Mouse (Mus musculus): ENCODE measurements around the gene Abcc5. TPM values are rescaled to one million over a fixed set of nuclear protein-coding genes. Genes with fewer than 3 reads are reported as not detected.
"Not testable (repeated sequence)": the region's sequence is repeated elsewhere in the genome, so short reads cannot be mapped to it uniquely, and the experiment has no call there.

Gene Abcc5
- 67.0 and 76.2 TPM in 2 replicates for polyA plus RNA-seq (2015; fragmentation: Nextera tagmentation; extraction: Ambion mirVana)

DNA sequence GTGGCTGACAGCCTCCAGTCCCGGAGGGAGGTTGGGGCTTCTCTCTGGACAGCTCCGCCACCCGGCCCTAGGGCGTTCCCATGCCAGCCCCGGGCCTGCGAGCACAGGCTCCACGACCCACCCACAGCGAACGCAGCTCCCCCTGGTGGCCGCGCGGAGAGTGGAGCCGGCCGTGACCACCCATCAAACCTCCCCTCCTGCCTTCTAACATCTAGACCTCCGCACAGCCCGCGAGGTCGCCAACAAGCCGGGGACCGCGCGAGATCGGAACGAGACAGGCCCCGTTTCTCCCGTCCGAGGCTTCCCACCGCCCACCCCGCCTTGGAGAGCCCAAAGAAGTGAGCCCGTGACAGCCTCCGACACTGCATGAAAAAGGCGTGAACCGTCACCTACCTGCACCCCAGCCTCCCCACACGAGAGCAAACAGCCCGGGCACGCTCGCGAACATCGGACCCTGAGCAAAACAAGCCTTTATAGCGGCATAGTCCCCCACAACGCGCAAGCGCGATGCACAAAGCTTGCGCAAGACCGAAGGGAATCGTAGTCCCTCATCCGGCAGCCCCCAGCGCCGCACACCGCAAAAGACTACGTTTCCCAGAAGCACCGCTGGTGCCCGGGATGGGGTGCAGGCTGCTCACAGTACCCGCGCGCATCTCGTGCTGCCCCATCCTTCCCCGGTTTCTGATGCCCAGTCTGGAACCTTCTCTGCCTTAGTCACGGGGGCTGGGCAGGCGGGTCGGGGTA, at the start of gene Abcc5:
TSS of gene Abcc5 (minus strand) at position 540 of the 744 bp plus-strand sequence.
- under 1% methylated on average over 62 of the region's 62 CpGs for WGBS
- Histone ChIP-seq H3K9me3 (no peaks in the 10 kb centered on the region), H3K4me3 (peak within 1 kb of the TSS; percentile 86), H3K9ac (peak within 1 kb of the TSS; percentile 75), H3K27ac (peak within 1 kb of the TSS; percentile 90), H3K27me3 (no peaks in the 10 kb centered on the region), H3K36me3 (peaks cover 12% of the 10 kb centered on the region), H3K4me2 (peak within 1 kb of the TSS; percentile 74), H3K4me1 (peaks cover 15% of the 10 kb centered on the region)
- ATAC-seq (ENCODE audit: insufficient number of reproducible peaks, low FRiP score, low TSS enrichment, low read depth) = peak; percentile 98

DNA sequence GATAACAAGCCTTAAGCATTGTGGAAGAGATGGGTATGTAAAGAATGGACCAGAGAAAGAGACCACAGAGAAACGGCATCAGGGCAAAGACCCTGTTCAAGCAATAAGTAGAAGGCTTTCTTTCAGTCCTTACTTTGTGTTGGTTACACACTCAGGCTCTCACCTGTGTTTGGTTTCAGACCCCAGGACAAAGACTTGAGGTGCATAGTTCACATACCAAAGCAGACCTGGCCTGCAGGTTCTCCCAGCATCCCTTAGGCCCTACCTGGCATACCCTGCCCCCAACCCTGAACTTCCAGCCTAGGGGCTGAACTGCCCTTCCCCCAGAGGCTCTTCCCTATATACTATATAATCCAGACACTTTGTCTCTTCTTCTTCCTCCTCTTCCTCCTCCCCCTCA, 49.1 kb upstream of the Abcc5 start:
- no peak for ATAC-seq (ENCODE audit: insufficient number of reproducible peaks, low FRiP score, low TSS enrichment, low read depth)
- H3K4me3 ChIP-seq = no peak overlapping the region
- H3K4me1 ChIP-seq = peaks cover 4% of the 10 kb centered on the region; the same call in 1 of the 2 replicates
- no peak overlapping the region for H3K27ac ChIP-seq
- no peak overlapping the region for H3K4me2 ChIP-seq
- 86% methylated on average over 1 of the region's 1 CpGs for WGBS
- H3K9ac ChIP-seq = no peak overlapping the region
- no peaks in the 10 kb centered on the region for H3K27me3 ChIP-seq
- no peaks in the 10 kb centered on the region for H3K9me3 ChIP-seq
- H3K36me3 ChIP-seq = no peaks in the 10 kb centered on the region

DNA sequence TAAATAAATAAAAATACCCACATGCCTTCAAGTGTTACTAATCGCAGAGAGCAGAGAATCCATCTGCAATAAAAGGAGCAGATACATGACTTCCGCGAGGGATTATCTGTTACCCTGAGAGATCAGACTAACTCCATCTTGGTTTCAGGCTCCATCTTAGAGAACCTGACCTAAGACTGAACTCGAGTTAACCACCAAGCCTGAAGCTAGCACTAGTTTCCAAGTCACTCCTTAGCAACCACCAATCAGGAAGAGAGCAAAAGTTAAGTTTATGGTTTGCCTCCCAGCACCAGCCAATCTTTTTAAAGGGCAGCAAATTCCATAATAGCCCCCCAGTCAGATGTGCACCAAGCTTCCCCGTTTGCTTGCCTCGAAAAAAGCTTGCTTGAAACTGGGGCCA, 48.6 kb upstream of the Abcc5 start:
- Histone ChIP-seq H3K9ac (no peak overlapping the region), H3K4me2 (no peak overlapping the region), H3K36me3 (no peaks in the 10 kb centered on the region), H3K9me3 (no peaks in the 10 kb centered on the region), H3K27ac (no peak overlapping the region), H3K4me1 (peaks cover 4% of the 10 kb centered on the region; the same call in 1 of the 2 replicates), H3K27me3 (no peaks in the 10 kb centered on the region), H3K4me3 (no peak overlapping the region)
- 74% methylated on average over 6 of the region's 6 CpGs for WGBS
- no peak for ATAC-seq (ENCODE audit: insufficient number of reproducible peaks, low FRiP score, low TSS enrichment, low read depth)

DNA sequence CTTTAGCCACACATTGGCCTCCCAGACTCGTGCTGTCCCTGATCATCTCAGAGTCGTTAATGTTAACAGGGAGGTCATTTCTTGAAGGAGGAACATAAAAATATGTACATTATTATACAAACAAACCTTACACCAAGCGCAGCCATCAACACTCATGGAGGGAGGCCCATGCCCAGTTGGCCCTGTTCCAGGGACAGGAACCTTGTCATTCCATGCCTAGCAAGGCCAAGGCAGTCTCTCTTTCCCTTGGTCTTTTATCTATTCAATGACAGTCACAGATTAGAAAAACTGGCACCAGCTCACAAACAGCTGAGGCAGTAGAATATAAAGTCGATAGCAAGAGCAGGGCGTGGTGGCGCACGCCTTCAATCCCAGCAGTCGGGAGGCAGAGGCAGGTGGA, 48.0 kb upstream of the Abcc5 start:
- Histone ChIP-seq H3K4me2 (no peak overlapping the region), H3K4me3 (no peak overlapping the region), H3K27me3 (no peaks in the 10 kb centered on the region), H3K36me3 (no peaks in the 10 kb centered on the region), H3K9ac (no peak overlapping the region), H3K4me1 (peaks cover 4% of the 10 kb centered on the region; the same call in 1 of the 2 replicates), H3K9me3 (no peaks in the 10 kb centered on the region), H3K27ac (no peak overlapping the region)
- no peak for ATAC-seq (ENCODE audit: insufficient number of reproducible peaks, low FRiP score, low TSS enrichment, low read depth)
- WGBS = 89% methylated on average over 8 of the region's 8 CpGs

DNA sequence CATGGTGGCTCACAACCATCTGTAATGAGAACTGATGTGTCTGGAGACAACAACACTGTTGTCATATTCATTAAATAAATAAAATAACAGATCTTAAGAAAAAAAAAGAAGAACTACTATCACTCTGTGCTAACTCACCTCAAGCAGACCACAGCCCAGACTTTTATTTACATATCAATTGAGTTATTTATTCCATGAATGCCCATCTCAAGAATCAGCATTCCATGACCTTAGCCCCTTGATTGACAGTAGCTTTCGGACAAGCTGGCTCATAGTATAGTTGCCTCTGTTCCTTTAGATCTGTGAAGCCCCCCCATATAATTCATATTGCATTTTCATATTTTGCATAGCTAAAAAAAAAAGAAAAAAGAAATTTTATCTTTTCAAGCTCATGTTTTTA, 47.6 kb upstream of the Abcc5 start:
- 90% methylated on average over 1 of the region's 1 CpGs for WGBS
- Histone ChIP-seq H3K36me3 (no peaks in the 10 kb centered on the region), H3K9me3 (no peaks in the 10 kb centered on the region), H3K4me3 (no peak overlapping the region), H3K27ac (no peak overlapping the region), H3K9ac (no peak overlapping the region), H3K4me1 (peaks cover 4% of the 10 kb centered on the region; the same call in 1 of the 2 replicates), H3K27me3 (no peaks in the 10 kb centered on the region), H3K4me2 (no peak overlapping the region)
- no peak for ATAC-seq (ENCODE audit: insufficient number of reproducible peaks, low FRiP score, low TSS enrichment, low read depth)

DNA sequence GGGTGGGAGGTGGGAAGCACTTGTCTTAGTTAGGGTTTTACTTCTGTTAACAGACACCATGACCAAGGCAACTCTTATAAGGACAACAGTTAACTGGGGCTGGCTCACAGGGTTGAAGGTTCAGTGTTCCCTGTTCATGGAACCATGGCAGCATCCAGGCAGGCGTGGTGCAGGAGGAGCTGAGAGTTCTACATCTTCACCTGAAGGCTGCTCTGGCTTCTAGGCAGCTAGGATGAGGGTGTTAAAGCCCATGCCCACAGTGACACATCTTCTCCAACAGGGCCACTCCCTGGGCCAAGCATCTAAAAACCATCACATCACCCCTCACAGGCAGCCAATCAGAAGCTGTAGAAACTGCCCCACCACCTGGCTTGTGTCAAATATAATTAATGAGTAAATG, 45.5 kb upstream of the Abcc5 start:
- 70% methylated on average over 1 of the region's 1 CpGs for WGBS
- no peak overlapping the region for H3K9ac ChIP-seq
- ATAC-seq (ENCODE audit: insufficient number of reproducible peaks, low FRiP score, low TSS enrichment, low read depth) = no peak

DNA sequence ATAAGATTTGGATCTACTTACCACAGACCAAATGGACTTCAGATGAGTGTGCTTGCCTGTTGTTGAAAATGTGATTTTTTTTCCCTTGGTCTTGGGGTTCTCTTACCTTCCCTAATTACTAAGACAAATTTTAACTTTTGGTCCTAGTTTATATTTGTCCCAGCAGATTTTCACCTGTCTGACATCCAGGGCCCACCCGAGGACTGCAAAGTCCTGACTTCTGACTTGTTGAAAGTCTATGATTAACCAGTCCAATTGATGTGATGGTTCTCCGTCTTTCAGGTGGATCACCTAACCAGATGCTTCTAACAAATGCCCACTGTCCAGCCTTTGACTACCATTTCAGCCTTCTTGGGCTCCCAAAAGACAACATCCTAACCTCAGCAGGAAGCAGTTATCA, 44.8 kb upstream of the Abcc5 start:
- Histone ChIP-seq H3K9me3 (no peaks in the 10 kb centered on the region), H3K4me1 (no peaks in the 10 kb centered on the region), H3K36me3 (no peaks in the 10 kb centered on the region), H3K27ac (no peak overlapping the region), H3K4me3 (no peak overlapping the region), H3K27me3 (no peaks in the 10 kb centered on the region), H3K9ac (no peak overlapping the region), H3K4me2 (no peak overlapping the region)
- WGBS = 89% methylated on average over 2 of the region's 2 CpGs
- no peak for ATAC-seq (ENCODE audit: insufficient number of reproducible peaks, low FRiP score, low TSS enrichment, low read depth)

More for the DNA sequence above, 45.5 kb upstream of the Abcc5 start:
- H3K36me3 ChIP-seq = no peaks in the 10 kb centered on the region
- H3K4me2 ChIP-seq = no peak overlapping the region
- H3K4me3 ChIP-seq = no peak overlapping the region
- H3K27ac ChIP-seq = no peak overlapping the region
- H3K9me3 ChIP-seq = no peaks in the 10 kb centered on the region
- H3K4me1 ChIP-seq = no peaks in the 10 kb centered on the region
- H3K27me3 ChIP-seq = no peaks in the 10 kb centered on the region

DNA sequence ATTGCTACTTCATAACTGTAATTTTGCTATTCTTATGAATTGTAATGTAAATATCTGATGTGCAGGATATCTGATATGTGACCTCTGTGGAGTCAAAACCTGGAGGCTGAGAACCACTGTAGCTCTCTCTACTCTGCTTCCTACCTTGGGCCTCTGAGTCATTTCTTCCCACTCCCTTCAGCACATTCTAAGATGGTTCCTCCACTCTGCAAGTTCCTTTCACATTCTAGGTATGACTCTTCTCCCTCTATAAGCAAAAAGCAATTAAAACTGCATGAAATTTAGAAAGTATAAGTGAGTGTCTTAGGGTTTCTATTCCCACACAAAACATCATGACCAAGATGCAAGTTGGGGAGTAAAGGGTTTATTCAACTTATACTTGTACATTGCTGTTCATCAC, 38.5 kb upstream of the Abcc5 start:
- no peaks in the 10 kb centered on the region for H3K27me3 ChIP-seq
- H3K36me3 ChIP-seq = no peaks in the 10 kb centered on the region
- no peaks in the 10 kb centered on the region for H3K4me1 ChIP-seq
- no peak overlapping the region for H3K9ac ChIP-seq
- H3K27ac ChIP-seq = no peak overlapping the region
- no peak overlapping the region for H3K4me3 ChIP-seq
- no peak for ATAC-seq (ENCODE audit: insufficient number of reproducible peaks, low FRiP score, low TSS enrichment, low read depth)
- H3K9me3 ChIP-seq = no peaks in the 10 kb centered on the region
- H3K4me2 ChIP-seq = no peak overlapping the region

DNA sequence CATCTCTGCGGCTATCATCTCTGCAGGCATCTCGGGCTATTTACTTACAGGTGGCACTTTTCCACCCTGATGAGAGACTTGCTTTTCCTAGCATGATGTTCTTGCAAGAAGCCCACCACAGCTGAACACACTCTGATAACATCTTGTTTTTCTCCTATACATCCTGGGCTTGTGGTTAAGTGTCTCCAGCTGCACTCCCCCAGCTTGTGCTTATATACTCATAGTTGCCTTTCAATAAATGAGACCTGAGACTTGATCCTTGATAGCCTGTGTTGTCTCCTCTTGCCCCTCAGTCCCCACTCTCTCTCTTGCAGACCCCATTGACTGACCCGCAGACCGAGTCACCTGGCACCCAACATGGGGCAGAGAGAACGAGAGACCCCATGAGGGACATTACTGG, 32.5 kb upstream of the Abcc5 start:
- not testable (repeated sequence) for H3K4me2 ChIP-seq; H3K4me1 ChIP-seq; H3K27ac ChIP-seq; H3K9ac ChIP-seq; H3K27me3 ChIP-seq; ATAC-seq (ENCODE audit: insufficient number of reproducible peaks, low FRiP score, low TSS enrichment, low read depth); H3K4me3 ChIP-seq; H3K9me3 ChIP-seq; H3K36me3 ChIP-seq
- WGBS = 86% methylated on average over 5 of the region's 5 CpGs

DNA sequence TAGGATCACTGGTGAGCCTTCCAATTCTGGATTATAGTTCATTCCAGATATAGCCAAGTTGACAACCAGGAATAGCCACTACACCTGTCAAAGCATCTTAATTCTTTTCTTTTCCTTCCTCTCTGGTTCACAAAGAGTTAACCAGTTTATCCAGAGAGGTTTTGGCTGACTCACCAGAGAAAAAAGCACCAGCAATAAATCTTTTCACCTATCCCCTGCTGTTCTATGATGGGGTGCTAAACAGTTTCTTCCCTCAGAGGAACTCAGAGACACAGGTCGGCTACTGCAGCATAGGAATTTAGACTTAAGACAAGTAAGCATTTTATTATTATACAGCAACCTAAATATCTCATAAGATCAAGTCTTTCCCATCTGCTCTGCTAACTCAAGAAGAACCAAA, 29.9 kb upstream of the Abcc5 start:
- WGBS = 0% methylated on average over 1 of the region's 1 CpGs
- no peak overlapping the region for H3K9ac ChIP-seq
- no peak overlapping the region for H3K27ac ChIP-seq
- H3K4me1 ChIP-seq = no peaks in the 10 kb centered on the region
- no peaks in the 10 kb centered on the region for H3K36me3 ChIP-seq
- no peak overlapping the region for H3K4me2 ChIP-seq
- no peak overlapping the region for H3K4me3 ChIP-seq
- no peaks in the 10 kb centered on the region for H3K27me3 ChIP-seq
- no peaks in the 10 kb centered on the region for H3K9me3 ChIP-seq
- ATAC-seq (ENCODE audit: insufficient number of reproducible peaks, low FRiP score, low TSS enrichment, low read depth) = no peak

DNA sequence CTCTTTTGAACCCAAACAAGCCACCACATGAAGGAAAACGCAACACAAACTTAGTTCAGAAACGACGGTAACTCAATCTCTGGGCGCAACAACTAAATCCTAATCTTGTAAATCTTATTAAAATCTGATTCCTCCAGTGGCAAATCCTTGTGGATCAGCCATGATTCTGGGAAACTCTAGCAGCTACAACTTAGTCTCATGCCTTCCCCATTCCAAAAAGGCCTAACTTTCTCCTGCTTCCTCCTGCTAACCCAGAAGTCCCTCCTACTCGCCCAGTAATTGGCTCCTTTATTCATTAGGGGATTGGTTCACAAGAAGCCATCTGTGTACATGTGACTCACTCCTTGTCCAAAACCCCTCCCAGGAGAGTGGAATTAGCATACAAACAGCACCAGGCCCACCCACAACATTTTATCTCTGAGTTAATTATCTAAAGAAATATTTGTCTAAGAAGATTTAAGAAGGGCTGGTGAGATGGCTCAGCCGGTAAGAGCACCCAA, 28.0 kb upstream of the Abcc5 start:
- H3K4me1 ChIP-seq = no peaks in the 10 kb centered on the region
- no peak overlapping the region for H3K27ac ChIP-seq
- H3K36me3 ChIP-seq = no peaks in the 10 kb centered on the region
- ATAC-seq (ENCODE audit: insufficient number of reproducible peaks, low FRiP score, low TSS enrichment, low read depth) = no peak
- no peak overlapping the region for H3K4me2 ChIP-seq
- no peak overlapping the region for H3K9ac ChIP-seq
- no peak overlapping the region for H3K4me3 ChIP-seq
- no peaks in the 10 kb centered on the region for H3K9me3 ChIP-seq
- WGBS = 89% methylated on average over 6 of the region's 6 CpGs
- H3K27me3 ChIP-seq = no peaks in the 10 kb centered on the region

DNA sequence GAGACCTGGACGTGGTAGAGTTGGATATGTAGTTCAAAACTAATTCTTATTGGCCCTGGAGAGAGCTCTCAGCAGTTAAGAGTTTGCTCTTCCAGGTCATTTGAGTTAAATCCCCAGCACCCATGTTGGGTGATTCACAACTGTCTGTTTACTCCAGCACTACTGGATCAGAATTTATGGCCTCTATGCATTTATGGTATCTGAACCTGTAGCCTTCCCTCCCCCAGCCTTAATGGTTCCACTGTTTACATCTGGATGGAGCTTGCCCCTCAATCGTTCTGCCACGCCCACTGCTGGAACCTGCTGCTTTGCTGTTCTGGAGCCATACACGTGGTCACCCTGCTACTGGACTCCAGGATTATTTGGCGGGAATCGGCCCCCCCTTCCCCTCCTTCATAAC, 25.6 kb upstream of the Abcc5 start:
- Histone ChIP-seq H3K4me2 (no peak overlapping the region), H3K27ac (no peak overlapping the region), H3K27me3 (no peaks in the 10 kb centered on the region), H3K4me1 (no peaks in the 10 kb centered on the region), H3K36me3 (no peaks in the 10 kb centered on the region), H3K4me3 (no peak overlapping the region), H3K9ac (no peak overlapping the region), H3K9me3 (no peaks in the 10 kb centered on the region)
- ATAC-seq (ENCODE audit: insufficient number of reproducible peaks, low FRiP score, low TSS enrichment, low read depth) = no peak
- WGBS = 60% methylated on average over 6 of the region's 6 CpGs
